Mouse (Mus musculus) kidney, adult 2 months (tissue): ENCODE measurements around the gene Frem3. TPM values are rescaled to one million over a fixed set of nuclear protein-coding genes. Genes with fewer than 3 reads are reported as not detected.

Source experiments
- DNase-seq: peaks from one replicate; pipeline ENCODE4 v3.0.0; 2021
- H3K27ac ChIP-seq: fragments of 200-500 bp; 2 replicates; pipeline ENCODE4 v1.5.1; 2012; ENCODE audit warnings: low read depth, low read length, control low read depth, inconsistent platforms; ENCODE audit not compliant: insufficient read depth
- H3K27me3 ChIP-seq: fragments of 200-500 bp; replicated peaks from 2 replicates; pipeline ENCODE4 v1.6.1; 2012; ENCODE audit warnings: mild to moderate bottlenecking, moderate library complexity, low read length, inconsistent platforms; ENCODE audit not compliant: control insufficient read depth, insufficient read depth
- H3K36me3 ChIP-seq: fragments of 200-500 bp; 2 replicates; pipeline ENCODE4 v1.6.1; 2012; ENCODE audit warnings: mild to moderate bottlenecking, moderate library complexity, low read length, inconsistent platforms; ENCODE audit not compliant: control insufficient read depth, insufficient read depth
- H3K4me1 ChIP-seq: fragments of 200-500 bp; 2 replicates; pipeline ENCODE4 v1.6.1; 2011; ENCODE audit warnings: low read length; ENCODE audit not compliant: control insufficient read depth, insufficient read depth
- H3K4me3 ChIP-seq: fragments of 200-500 bp; 2 replicates; pipeline ENCODE4 v1.5.1; 2011; ENCODE audit warnings: mild to moderate bottlenecking, low read depth, low read length, control low read depth; ENCODE audit not compliant: insufficient read depth
- CTCF ChIP-seq: fragments of 200-500 bp; conservative IDR thresholded peaks from 2 replicates; pipeline ENCODE4 v1.5.1; 2011; ENCODE audit warnings: low read depth, mild to moderate bottlenecking, control low read depth, low read length, moderate library complexity, mixed read lengths; ENCODE audit not compliant: insufficient read depth, insufficient read length
- POLR2A ChIP-seq: fragments of 200-500 bp; IDR thresholded peaks from one replicate; pipeline ENCODE4 v1.6.1; 2011; ENCODE audit warnings: low read depth, low read length, control low read depth
- WGBS: fragments of 180-500 bp; shearing (Covaris S2); methylation state at CpG from one replicate; pipeline ENCODE4 v1.1.7; 2018; 5-methylcytosine and 5-hydroxymethylcytosine counted together
- polyA plus RNA-seq: library from polyadenylated mRNA; depleted of rRNA; stranded (reverse); fragments of >200 nt; gene quantifications from 2 replicates; pipeline ENCODE4 v1.2.3, GENCODE M21; 2012

Frem3 gene
- polyA plus RNA-seq, 1 experiment = not detected

- TF ChIP-seq POLR2A = no peak
- TF ChIP-seq CTCF = no peak
- 64% methylated on average over 6 of the region's 6 CpGs for WGBS
Measured at GRCm38 (mm10) chr8:80647394-80647793, 36.5 kb downstream of the Frem3 start.

GRCm38 (mm10) chr8:80657639-80658038 lies 46.8 kb downstream of the Frem3 start:
- H3K27ac ChIP-seq = no peak overlapping the region
- H3K4me1 ChIP-seq = no peaks in the 10 kb centered on the region
- no peaks in the 10 kb centered on the region for H3K36me3 ChIP-seq
- 41% methylated on average over 4 of the region's 4 CpGs for WGBS
- TF ChIP-seq POLR2A = no peak
- H3K27me3 ChIP-seq = no peaks in the 10 kb centered on the region
- DNase-seq = no peak
- no peak overlapping the region for H3K4me3 ChIP-seq

More at GRCm38 (mm10) chr8:80647394-80647793, 36.5 kb downstream of the Frem3 start:
- no peak for DNase-seq
- Histone ChIP-seq H3K4me3 (no peak overlapping the region), H3K4me1 (no peaks in the 10 kb centered on the region), H3K27me3 (no peaks in the 10 kb centered on the region), H3K36me3 (no peaks in the 10 kb centered on the region), H3K27ac (no peak overlapping the region)

- H3K36me3 ChIP-seq = no peaks in the 10 kb centered on the region
- no peak for DNase-seq
- no peaks in the 10 kb centered on the region for H3K27me3 ChIP-seq
- no peak overlapping the region for H3K27ac ChIP-seq
- no peaks in the 10 kb centered on the region for H3K4me1 ChIP-seq
- no peak overlapping the region for H3K4me3 ChIP-seq
- no peak for TF ChIP-seq POLR2A
- TF ChIP-seq CTCF = no peak
- 84% methylated on average over 4 of the region's 4 CpGs for WGBS
Measured at GRCm38 (mm10) chr8:80661055-80661454, 50.2 kb downstream of the Frem3 start.

GRCm38 (mm10) chr8:80663476-80663875 lies 52.6 kb downstream of the Frem3 start:
- H3K4me3 ChIP-seq = no peak overlapping the region
- no peaks in the 10 kb centered on the region for H3K4me1 ChIP-seq
- WGBS = 57% methylated on average over 3 of the region's 3 CpGs
- no peak for TF ChIP-seq CTCF
- TF ChIP-seq POLR2A = no peak
- no peaks in the 10 kb centered on the region for H3K36me3 ChIP-seq
- no peak for DNase-seq
- no peak overlapping the region for H3K27ac ChIP-seq
- H3K27me3 ChIP-seq = no peaks in the 10 kb centered on the region

GRCm38 (mm10) chr8:80669277-80669901 lies 58.5 kb downstream of the Frem3 start:
- Histone ChIP-seq H3K27ac (no peak overlapping the region), H3K4me1 (no peaks in the 10 kb centered on the region), H3K4me3 (no peak overlapping the region), H3K27me3 (no peaks in the 10 kb centered on the region), H3K36me3 (no peaks in the 10 kb centered on the region)
- WGBS = 63% methylated on average over 17 of the region's 17 CpGs
- DNase-seq = no peak
- TF ChIP-seq CTCF = no peak
- TF ChIP-seq POLR2A = no peak

GRCm38 (mm10) chr8:80682594-80682993 lies 71.7 kb downstream of the Frem3 start:
- Histone ChIP-seq H3K27me3 (no peaks in the 10 kb centered on the region), H3K36me3 (no peaks in the 10 kb centered on the region), H3K4me3 (no peak overlapping the region), H3K27ac (no peak overlapping the region), H3K4me1 (no peaks in the 10 kb centered on the region)
- TF ChIP-seq CTCF = no peak
- TF ChIP-seq POLR2A = no peak
- 81% methylated on average over 5 of the region's 5 CpGs for WGBS
- no peak for DNase-seq

GRCm38 (mm10) chr8:80683756-80684335 lies 73.0 kb downstream of the Frem3 start:
- WGBS = 71% methylated on average over 5 of the region's 5 CpGs
- no peak overlapping the region for H3K27ac ChIP-seq
- no peaks in the 10 kb centered on the region for H3K36me3 ChIP-seq
- no peak for DNase-seq
- H3K4me3 ChIP-seq = no peak overlapping the region
- TF ChIP-seq CTCF = no peak
- TF ChIP-seq POLR2A = no peak
- no peaks in the 10 kb centered on the region for H3K4me1 ChIP-seq
- no peaks in the 10 kb centered on the region for H3K27me3 ChIP-seq
